In the genomic region with DNA sequence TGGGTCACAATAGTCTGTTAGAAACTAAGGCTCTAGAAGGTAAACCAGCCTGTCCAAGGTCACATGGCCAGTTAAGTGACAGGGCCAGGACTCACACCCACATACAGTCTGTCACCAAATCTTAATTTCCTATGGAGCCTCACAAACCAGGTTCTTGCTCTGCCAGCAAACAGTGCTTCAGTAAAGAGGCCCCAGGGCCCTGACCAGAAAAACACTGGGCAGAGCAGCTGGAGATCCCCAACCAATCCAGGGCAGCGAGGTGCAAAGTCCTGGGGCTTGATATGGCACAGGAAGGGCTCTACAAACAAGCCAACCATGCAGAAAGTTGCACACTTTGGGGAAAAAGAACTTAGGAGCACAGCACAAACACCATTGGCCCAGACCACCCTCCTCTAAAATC, we compare ENCODE assay signal across 8 mouse cellular contexts. TPM values are rescaled to one million over a fixed set of nuclear protein-coding genes. Genes with fewer than 3 reads are reported as not detected.
DNase-seq lines count a peak whose midpoint lies in the region; ATAC-seq and TF ChIP-seq lines count a peak whose summit lies in the region.

No protein-coding gene starts in this region.

- H3K4me3 ChIP-seq in lung, embryonic 16.5 days (ENCODE audit: low read length): peak overlapping the region; percentile 74
- H3K4me3 ChIP-seq in embryonic fibroblast, embryonic 13.5 days (ENCODE audit: insufficient read depth, low read length): peak overlapping the region; percentile 95
- H3K4me3 ChIP-seq in midbrain, embryonic 11.5 days (ENCODE audit: low read depth, low read length): peak overlapping the region; percentile 69

- WGBS in lung, embryonic 16.5 days: 17% methylated on average over 1 of the region's 1 CpGs
- WGBS in midbrain, embryonic 11.5 days: 69% methylated on average over 1 of the region's 1 CpGs

- no peaks in the 10 kb centered on the region for H3K36me3 ChIP-seq in lung, embryonic 16.5 days (ENCODE audit: control insufficient read depth, insufficient read depth, low read length)
- H3K36me3 ChIP-seq in midbrain, embryonic 11.5 days (ENCODE audit: control insufficient read depth, insufficient read depth, low read length): peaks cover 2% of the 10 kb centered on the region; the same call in 1 of the 2 replicates

- ATAC-seq in lung, embryonic 16.5 days (ENCODE audit: low read depth): no peak
- ATAC-seq in midbrain, embryonic 11.5 days (ENCODE audit: low FRiP score): no peak

- 0 out of 2 replicates have a peak, but pooled peaks have one; percentile 1 for TF ChIP-seq POLR2A in embryonic fibroblast, embryonic 13.5 days (IDR thresholded peaks at IDR 0.05; ENCODE audit: low read depth, low read length)

- peak overlapping the region; percentile 99 for H3K27ac ChIP-seq in lung, embryonic 16.5 days (ENCODE audit: low read length)
- H3K27ac ChIP-seq in embryonic fibroblast, embryonic 13.5 days (ENCODE audit: insufficient read depth, low read length): peak overlapping the region; percentile 67
- no peak overlapping the region; the same call in 1 of the 2 replicates for H3K27ac ChIP-seq in midbrain, embryonic 11.5 days (ENCODE audit: low read depth, low read length)

- no peaks in the 10 kb centered on the region for H3K9me3 ChIP-seq in lung, embryonic 16.5 days (ENCODE audit: control insufficient read depth, low read length)
- no peaks in the 10 kb centered on the region for H3K9me3 ChIP-seq in midbrain, embryonic 11.5 days (ENCODE audit: control insufficient read depth, low read length)

- intact Hi-C loops in left cerebral cortex, postnatal 36 days (cut with DNase I): no loop called here

- peak overlapping the region; percentile 76 for H3K4me2 ChIP-seq in lung, embryonic 16.5 days (ENCODE audit: low read depth, low read length)
- peak overlapping the region; percentile 52 for H3K4me2 ChIP-seq in midbrain, embryonic 11.5 days

- H3K9ac ChIP-seq in lung, embryonic 16.5 days (ENCODE audit: low read length): peak overlapping the region; percentile 93
- peak overlapping the region; percentile 45 for H3K9ac ChIP-seq in midbrain, embryonic 11.5 days (ENCODE audit: low read length)

- TF ChIP-seq CTCF in embryonic fibroblast, embryonic 13.5 days (IDR thresholded peaks at IDR 0.05; ENCODE audit: borderline replicate concordance, insufficient read depth, low read length): no peak

- DNase-seq in lung, postnatal 36 days: no peak
- peak; percentile 75 for DNase-seq in kidney, adult 18-20 months
- peak; percentile 82 for DNase-seq in midbrain, embryonic 11.5 days (ENCODE audit: low spot score, missing footprints)
- DNase-seq in urinary bladder, adult 2 months (ENCODE audit: low spot score): no peak
- no peak for DNase-seq in left cerebral cortex, postnatal 36 days (ENCODE audit: low spot score in 2 of 2)
- DNase-seq in frontal cortex, postnatal 10 days (ENCODE audit: low spot score in 2 of 2): no peak

- H3K27me3 ChIP-seq in lung, embryonic 16.5 days (ENCODE audit: control insufficient read depth, insufficient read depth, low read depth, low read length): no peaks in the 10 kb centered on the region
- H3K27me3 ChIP-seq in midbrain, embryonic 11.5 days (ENCODE audit: control insufficient read depth, insufficient read depth, low read length): no peaks in the 10 kb centered on the region

- peaks cover 32% of the 10 kb centered on the region for H3K4me1 ChIP-seq in lung, embryonic 16.5 days (replicated peaks; ENCODE audit: control insufficient read depth, insufficient read depth, low read length)
- peaks cover 14% of the 10 kb centered on the region for H3K4me1 ChIP-seq in embryonic fibroblast, embryonic 13.5 days (ENCODE audit: control insufficient read depth, insufficient read depth, low read length)
- peaks cover 35% of the 10 kb centered on the region for H3K4me1 ChIP-seq in midbrain, embryonic 11.5 days (ENCODE audit: control insufficient read depth, insufficient read depth, low read length)

RNA-seq across cellular contexts. Expression of a gene that starts 3.0 kb away (rescaled TPM):
- polyA plus RNA-seq in lung, embryonic 16.5 days (2015; fragmentation: Nextera tagmentation; extraction: Ambion mirVana): 120 and 121 TPM in 2 replicates
- 51.2 and 71.7 TPM in 2 replicates for polyA plus RNA-seq in embryonic fibroblast, embryonic 13.5 days (2011; ENCODE audit: insufficient read length, low read depth, missing spikeins)
- 120 and 125 TPM in 2 replicates for polyA plus RNA-seq in midbrain, embryonic 11.5 days (2014; fragmentation: Nextera tagmentation; extraction: Ambion mirVana)
- polyA plus RNA-seq in urinary bladder, adult 2 months (2012; rRNA removed): 76.7 and 88.6 TPM in 2 replicates
- total RNA-seq in left cerebral cortex, postnatal 36 days (2021): 100 to 1,000 TPM; 128 to 133 TPM

RNA-seq across cellular contexts. Expression of a gene that starts 19.2 kb away (rescaled TPM):
- polyA plus RNA-seq in lung, embryonic 16.5 days (2015; fragmentation: Nextera tagmentation; extraction: Ambion mirVana): 85.8 and 101 TPM in 2 replicates
- 62.3 and 82.9 TPM in 2 replicates for polyA plus RNA-seq in embryonic fibroblast, embryonic 13.5 days (2011; ENCODE audit: insufficient read length, low read depth, missing spikeins)
- 166 and 187 TPM in 2 replicates for polyA plus RNA-seq in midbrain, embryonic 11.5 days (2014; fragmentation: Nextera tagmentation; extraction: Ambion mirVana)
- polyA plus RNA-seq in urinary bladder, adult 2 months (2012; rRNA removed): 3.0 and 3.2 TPM in 2 replicates
- total RNA-seq in left cerebral cortex, postnatal 36 days (2021): 1 to 10 TPM; 3.2 to 3.6 TPM

Comparison
In these comparisons a context has a peak if more than half of its experiments do, and no peak if none do; other contexts are left out.
1. DNase-seq: peak in kidney, adult 18-20 months (single experiment) and midbrain, embryonic 11.5 days (single experiment); none in lung, postnatal 36 days (single experiment), urinary bladder, adult 2 months (single experiment), left cerebral cortex, postnatal 36 days (0 of 2) and frontal cortex, postnatal 10 days (0 of 2).
2. RNA of a gene that starts 19.2 kb away (polyA plus RNA-seq): 166 to 187 TPM in midbrain, embryonic 11.5 days, 85.8 to 101 TPM in lung, embryonic 16.5 days and 62.3 to 82.9 TPM in embryonic fibroblast, embryonic 13.5 days; 3.0 to 3.2 TPM in urinary bladder, adult 2 months; every median in the first group is over 10 times any median in the second.
3. Peak in every context shown above with its lines, with median percentiles within 50 percentile points of each other: H3K4me3 ChIP-seq.